Mouse (Mus musculus) hindlimb bud, embryonic 11.5 days (tissue): ENCODE data around the gene Cga.
"Not testable (repeated sequence)": the region's sequence is repeated elsewhere in the genome, so short reads cannot be mapped to it uniquely, and the experiment has no call there.

Source experiments
- DNase-seq: peaks from one replicate; pipeline ENCODE4 v3.0.0-alpha.2; 2012; ENCODE audit warnings: low read depth, low spot score; ENCODE audit errors: extremely low spot score

Cga gene

GRCm38 (mm10) chr4:34889101-34889811 lies 4.3 kb upstream of the Cga start:
- DNase-seq, result no peak

GRCm38 (mm10) chr4:34889812-34890185 lies 3.8 kb upstream of the Cga start:
- DNase-seq, result no peak

GRCm38 (mm10) chr4:34898497-34898896 lies 4.9 kb downstream of the Cga start:
- DNase-seq, result no peak

- DNase-seq, result no peak
Observed at GRCm38 (mm10) chr4:34899322-34899721, 5.7 kb downstream of the Cga start.

- no peak for DNase-seq
Observed at GRCm38 (mm10) chr4:34900155-34900554, 6.6 kb downstream of the Cga start.

- no peak for DNase-seq
Observed at GRCm38 (mm10) chr4:34901166-34901565, 7.6 kb downstream of the Cga start.

GRCm38 (mm10) chr4:34901582-34901981 lies 8.0 kb downstream of the Cga start:
- not testable (repeated sequence) for DNase-seq

GRCm38 (mm10) chr4:34905396-34905795 lies 11.8 kb downstream of the Cga start:
- no peak for DNase-seq

- no peak for DNase-seq
Observed at GRCm38 (mm10) chr4:34906151-34906550, 12.6 kb downstream of the Cga start.

GRCm38 (mm10) chr4:34907026-34907425 lies 13.4 kb downstream of the Cga start:
- DNase-seq, result no peak

- no peak for DNase-seq
Observed at GRCm38 (mm10) chr4:34908127-34908526, 14.5 kb downstream of the Cga start.

- DNase-seq, result no peak
Observed at GRCm38 (mm10) chr4:34911401-34911800, 17.8 kb downstream of the Cga start.

- no peak for DNase-seq
Observed at GRCm38 (mm10) chr4:34912171-34912570, 18.6 kb downstream of the Cga start.

GRCm38 (mm10) chr4:34917400-34917799 lies 23.8 kb downstream of the Cga start:
- no peak for DNase-seq

- peak; percentile 54 for DNase-seq
Observed at GRCm38 (mm10) chr4:34922177-34922870, 28.7 kb downstream of the Cga start.

GRCm38 (mm10) chr4:34928386-34928785 lies 34.8 kb downstream of the Cga start:
- not testable (repeated sequence) for DNase-seq

GRCm38 (mm10) chr4:34941046-34941445 lies 47.5 kb downstream of the Cga start:
- no peak for DNase-seq

GRCm38 (mm10) chr4:34947181-34947580 lies 53.6 kb downstream of the Cga start:
- DNase-seq, result no peak

- DNase-seq, result no peak
Observed at GRCm38 (mm10) chr4:34953716-34954115, 60.1 kb downstream of the Cga start.
